Mouse (Mus musculus): ENCODE measurements around the gene Casz1. TPM values are rescaled to one million over a fixed set of nuclear protein-coding genes. Genes with fewer than 3 reads are reported as not detected.
A peak's percentile ranks its signal among the peaks of the same experiment; 100 is the strongest.

The Casz1 gene
- polyA plus RNA-seq, 1 experiment from 2014 or later, result 16.1 TPM

DNA sequence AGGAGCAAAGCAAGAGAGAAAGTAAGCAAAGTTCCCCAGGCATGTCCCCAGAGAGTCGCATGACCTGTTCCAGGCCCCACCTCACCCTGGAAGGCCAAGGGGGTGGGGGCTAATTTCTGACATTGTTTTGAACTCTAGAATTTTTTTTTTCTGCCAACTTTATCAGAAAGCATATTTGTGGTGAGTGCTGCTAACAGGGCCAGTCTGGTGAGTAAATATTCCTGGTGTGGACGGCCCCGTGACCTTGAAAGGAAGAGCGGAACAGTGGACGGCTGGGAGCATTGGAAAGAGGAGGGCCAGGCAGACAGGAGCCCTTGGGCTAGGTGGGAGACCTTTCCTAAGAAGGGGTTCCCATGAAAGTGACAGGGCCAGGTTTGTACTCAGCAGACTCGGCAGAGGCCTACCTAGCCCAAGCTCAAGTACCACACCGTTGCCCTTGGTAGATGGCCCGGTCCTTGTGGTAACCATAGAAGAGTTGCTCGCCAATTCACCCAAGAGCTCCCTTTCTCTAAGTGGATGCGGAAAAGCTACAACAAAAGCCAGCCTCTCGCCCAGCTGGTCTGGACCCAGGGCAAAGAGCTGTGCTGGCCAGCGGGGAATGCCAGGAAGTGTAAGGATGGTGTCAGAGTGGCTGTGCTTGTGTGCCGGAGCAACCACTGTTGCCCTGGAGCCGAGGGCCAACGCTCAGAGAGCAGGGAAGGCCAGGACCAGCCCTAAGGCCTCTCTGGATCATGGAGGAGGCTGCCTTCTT, 104.7 kb downstream of the Casz1 start:
- Histone ChIP-seq H3K9me3 (ENCODE audit: control insufficient read depth, low read length) (no peaks in the 10 kb centered on the region), H3K27ac (ENCODE audit: low read depth, low read length) (peak overlapping the region; percentile 16), H3K36me3 (ENCODE audit: control insufficient read depth, insufficient read depth, low read length) (no peaks in the 10 kb centered on the region), H3K4me3 (ENCODE audit: low read depth, low read length) (no peak overlapping the region), H3K4me2 (ENCODE audit: low read depth, low read length) (no peak overlapping the region), H3K27me3 (ENCODE audit: control insufficient read depth, insufficient read depth, low read length) (no peaks in the 10 kb centered on the region), H3K4me1 (ENCODE audit: control insufficient read depth, insufficient read depth, low read length) (peaks cover 13% of the 10 kb centered on the region; the same call in 1 of the 2 replicates), H3K9ac (replicated peaks; ENCODE audit: low read depth, low read length) (no peak overlapping the region)
- ATAC-seq (ENCODE audit: low read depth), result no peak
- WGBS, result 79% methylated on average over 15 of the region's 15 CpGs

DNA sequence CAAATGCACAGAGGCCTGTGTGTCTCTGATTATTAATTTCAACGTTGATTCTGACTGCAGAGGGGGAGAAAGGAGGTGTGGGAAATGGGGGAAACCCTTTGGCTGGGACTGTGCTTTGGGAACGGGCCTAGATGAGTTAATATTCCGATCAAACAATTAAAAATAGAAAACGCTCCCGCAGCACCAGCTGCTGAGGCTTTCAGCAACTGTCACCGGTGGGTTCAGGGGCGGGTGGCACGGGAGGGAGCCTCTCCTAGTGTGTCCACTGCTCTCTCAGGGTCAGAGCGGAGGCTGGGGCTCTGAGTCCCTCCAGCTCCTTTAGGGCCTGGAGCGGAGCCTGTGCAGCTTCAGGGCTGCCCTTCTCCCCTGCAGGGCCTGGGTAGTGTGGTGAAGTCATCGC, 105.3 kb downstream of the Casz1 start:
- 50% methylated on average over 11 of the region's 11 CpGs for WGBS
- peak overlapping the region; percentile 16 for H3K27ac ChIP-seq (ENCODE audit: low read depth, low read length)
- no peaks in the 10 kb centered on the region for H3K9me3 ChIP-seq (ENCODE audit: control insufficient read depth, low read length)
- H3K4me2 ChIP-seq (ENCODE audit: low read depth, low read length), result no peak overlapping the region
- no peaks in the 10 kb centered on the region for H3K27me3 ChIP-seq (ENCODE audit: control insufficient read depth, insufficient read depth, low read length)
- no peak overlapping the region for H3K9ac ChIP-seq (replicated peaks; ENCODE audit: low read depth, low read length)
- ATAC-seq (ENCODE audit: low read depth), result no peak
- H3K4me1 ChIP-seq (ENCODE audit: control insufficient read depth, insufficient read depth, low read length), result peaks cover 14% of the 10 kb centered on the region; the same call in 1 of the 2 replicates
- no peaks in the 10 kb centered on the region for H3K36me3 ChIP-seq (ENCODE audit: control insufficient read depth, insufficient read depth, low read length)
- H3K4me3 ChIP-seq (ENCODE audit: low read depth, low read length), result no peak overlapping the region

DNA sequence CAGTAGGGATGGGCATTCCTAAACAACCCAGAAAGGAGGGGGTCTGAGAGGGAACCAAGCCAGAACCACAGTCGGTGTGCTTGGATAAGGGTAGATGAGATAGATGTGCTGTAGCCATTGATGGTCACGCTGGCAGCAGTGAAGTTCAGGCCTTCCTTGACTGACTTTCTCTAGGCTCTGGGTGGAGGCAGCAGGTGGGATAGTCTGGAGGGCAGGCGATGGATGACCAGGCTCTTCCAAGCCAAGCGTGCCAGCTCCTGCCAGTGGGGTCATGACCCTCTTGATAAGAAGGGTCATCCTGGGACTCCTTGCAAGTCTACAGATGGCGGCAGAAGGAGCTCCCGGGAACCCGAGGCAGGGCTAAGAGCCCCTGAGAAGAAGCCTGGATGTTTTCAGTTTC, 107.9 kb downstream of the Casz1 start:
- Histone ChIP-seq H3K27ac (ENCODE audit: low read depth, low read length) (no peak overlapping the region), H3K27me3 (ENCODE audit: control insufficient read depth, insufficient read depth, low read length) (no peaks in the 10 kb centered on the region), H3K4me1 (ENCODE audit: control insufficient read depth, insufficient read depth, low read length) (peaks cover 32% of the 10 kb centered on the region)

DNA sequence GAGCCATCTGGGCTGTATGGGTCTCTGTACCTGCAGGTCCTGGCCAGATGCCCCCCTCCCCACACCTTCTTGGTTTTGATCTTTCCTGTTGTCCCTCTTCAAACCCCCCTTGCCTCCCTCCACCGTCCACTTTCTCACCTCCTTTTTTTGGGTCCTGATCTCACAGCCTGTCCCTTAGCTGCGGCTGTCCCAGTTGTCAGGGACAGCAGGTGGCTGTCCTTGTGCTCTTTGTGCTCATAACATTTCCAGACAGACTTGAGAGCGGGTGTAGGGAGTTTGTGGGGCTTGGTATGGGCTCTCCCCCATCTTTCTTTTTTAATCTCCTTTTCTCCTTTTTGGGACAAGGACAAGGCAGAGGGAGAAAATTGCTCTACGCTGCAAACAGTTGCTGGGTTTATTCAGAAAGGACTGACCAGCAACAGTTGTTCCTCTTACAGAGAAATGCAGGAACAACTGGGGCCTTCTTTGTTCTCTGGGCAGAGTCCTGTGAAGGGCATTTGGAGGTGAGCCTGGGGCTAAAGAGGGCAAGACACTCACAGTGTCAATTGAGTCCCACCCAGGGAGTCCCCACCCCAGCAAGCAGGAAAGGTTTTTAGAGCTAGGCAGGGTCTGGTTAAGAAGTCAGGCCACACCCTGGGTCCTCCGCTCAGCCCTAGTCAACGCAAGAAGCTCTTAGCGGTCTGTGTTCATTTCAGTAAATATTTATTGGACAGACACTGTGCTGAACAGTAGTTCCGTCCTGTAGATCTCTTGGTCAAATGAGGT, 108.8 kb downstream of the Casz1 start:
- Histone ChIP-seq H3K4me2 (ENCODE audit: low read depth, low read length) (no peak overlapping the region), H3K9me3 (ENCODE audit: control insufficient read depth, low read length) (no peaks in the 10 kb centered on the region), H3K27me3 (ENCODE audit: control insufficient read depth, insufficient read depth, low read length) (0 out of 2 replicates have a peak, but pooled peaks cover under 1% of the 10 kb centered on the region), H3K4me3 (ENCODE audit: low read depth, low read length) (no peak overlapping the region), H3K9ac (replicated peaks; ENCODE audit: low read depth, low read length) (no peak overlapping the region), H3K27ac (ENCODE audit: low read depth, low read length) (no peak overlapping the region), H3K4me1 (ENCODE audit: control insufficient read depth, insufficient read depth, low read length) (peaks cover 32% of the 10 kb centered on the region), H3K36me3 (ENCODE audit: control insufficient read depth, insufficient read depth, low read length) (no peaks in the 10 kb centered on the region)
- 60% methylated on average over 8 of the region's 8 CpGs for WGBS
- ATAC-seq (ENCODE audit: low read depth), result no peak

More for the DNA sequence above, 107.9 kb downstream of the Casz1 start:
- no peaks in the 10 kb centered on the region for H3K9me3 ChIP-seq (ENCODE audit: control insufficient read depth, low read length)
- no peak overlapping the region for H3K4me3 ChIP-seq (ENCODE audit: low read depth, low read length)
- no peaks in the 10 kb centered on the region for H3K36me3 ChIP-seq (ENCODE audit: control insufficient read depth, insufficient read depth, low read length)
- WGBS, result 65% methylated on average over 7 of the region's 7 CpGs
- no peak overlapping the region for H3K9ac ChIP-seq (replicated peaks; ENCODE audit: low read depth, low read length)
- H3K4me2 ChIP-seq (ENCODE audit: low read depth, low read length), result no peak overlapping the region
- no peak for ATAC-seq (ENCODE audit: low read depth)

DNA sequence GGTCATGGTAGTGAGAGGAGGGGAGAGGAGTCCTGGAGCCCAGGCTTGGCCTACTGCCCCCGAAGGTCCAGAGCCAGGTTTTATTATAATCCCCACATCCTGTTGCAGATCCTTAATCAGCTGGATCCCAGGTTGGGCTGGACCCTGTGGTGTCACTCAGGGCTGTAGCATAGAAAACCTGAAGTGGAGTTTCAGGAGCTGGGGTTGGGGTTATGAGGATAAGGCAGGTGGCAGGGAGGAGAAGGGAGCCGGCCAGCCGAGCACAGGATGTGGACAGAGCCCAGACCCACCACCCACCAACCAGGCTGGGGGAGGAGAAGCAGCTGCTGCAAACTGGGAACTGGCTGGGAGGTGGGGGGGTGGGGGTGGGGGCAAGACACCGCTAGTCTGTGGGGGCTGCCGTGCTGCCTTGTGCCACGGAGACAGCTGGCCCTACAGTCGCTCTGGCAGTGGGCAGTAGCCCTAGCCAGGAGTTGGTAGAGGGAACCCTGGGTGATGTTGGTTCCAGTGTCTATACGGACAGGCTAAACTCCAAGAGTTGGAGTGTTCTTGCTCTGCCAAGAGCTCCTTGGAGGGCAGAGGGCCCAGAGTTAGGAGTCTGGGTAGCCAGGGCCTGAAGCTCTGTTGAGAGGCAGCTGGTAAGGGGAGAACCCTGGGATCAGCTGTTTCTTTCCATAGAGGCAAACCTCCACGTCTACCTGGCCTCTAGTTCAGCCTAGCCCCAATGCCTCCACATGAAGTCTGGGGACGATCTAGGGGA, 110.8 kb downstream of the Casz1 start:
- H3K27ac ChIP-seq (ENCODE audit: low read depth, low read length), result peak overlapping the region; percentile 56
- 37% methylated on average over 10 of the region's 10 CpGs for WGBS

DNA sequence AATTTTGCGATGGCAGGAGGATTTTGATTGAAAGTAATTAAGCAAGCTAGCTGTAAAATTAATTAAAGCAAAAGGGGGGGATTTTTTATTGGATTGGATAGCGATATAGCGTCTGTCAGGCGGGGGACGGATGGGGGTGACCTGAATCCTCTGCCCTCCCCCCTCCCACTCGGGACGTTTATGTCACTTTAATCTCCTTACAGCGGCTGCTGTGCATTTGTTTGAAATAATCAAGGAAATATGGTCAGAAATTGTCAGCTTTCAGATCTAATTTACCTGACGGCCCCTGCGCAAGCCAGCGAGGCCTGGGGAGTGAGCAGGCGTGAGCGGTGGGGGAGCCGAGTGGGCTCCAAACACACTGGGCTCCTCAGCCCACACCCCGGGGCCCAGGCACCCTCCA, 111.6 kb downstream of the Casz1 start:
- Histone ChIP-seq H3K9ac (replicated peaks; ENCODE audit: low read depth, low read length) (no peak overlapping the region), H3K36me3 (ENCODE audit: control insufficient read depth, insufficient read depth, low read length) (no peaks in the 10 kb centered on the region), H3K27ac (ENCODE audit: low read depth, low read length) (peak overlapping the region; percentile 57), H3K4me1 (ENCODE audit: control insufficient read depth, insufficient read depth, low read length) (peaks cover 42% of the 10 kb centered on the region), H3K27me3 (ENCODE audit: control insufficient read depth, insufficient read depth, low read length) (0 out of 2 replicates have a peak, but pooled peaks cover 4% of the 10 kb centered on the region), H3K4me3 (ENCODE audit: low read depth, low read length) (no peak overlapping the region), H3K9me3 (ENCODE audit: control insufficient read depth, low read length) (no peaks in the 10 kb centered on the region), H3K4me2 (ENCODE audit: low read depth, low read length) (no peak overlapping the region)
- WGBS, result 51% methylated on average over 15 of the region's 15 CpGs
- no peak for ATAC-seq (ENCODE audit: low read depth)

More for the DNA sequence above, 110.8 kb downstream of the Casz1 start:
- Histone ChIP-seq H3K4me1 (ENCODE audit: control insufficient read depth, insufficient read depth, low read length) (peaks cover 35% of the 10 kb centered on the region), H3K4me3 (ENCODE audit: low read depth, low read length) (no peak overlapping the region), H3K4me2 (ENCODE audit: low read depth, low read length) (no peak overlapping the region), H3K36me3 (ENCODE audit: control insufficient read depth, insufficient read depth, low read length) (no peaks in the 10 kb centered on the region), H3K9ac (replicated peaks; ENCODE audit: low read depth, low read length) (no peak overlapping the region), H3K9me3 (ENCODE audit: control insufficient read depth, low read length) (no peaks in the 10 kb centered on the region), H3K27me3 (ENCODE audit: control insufficient read depth, insufficient read depth, low read length) (0 out of 2 replicates have a peak, but pooled peaks cover 4% of the 10 kb centered on the region)
- peak; percentile 42 for ATAC-seq (ENCODE audit: low read depth)

DNA sequence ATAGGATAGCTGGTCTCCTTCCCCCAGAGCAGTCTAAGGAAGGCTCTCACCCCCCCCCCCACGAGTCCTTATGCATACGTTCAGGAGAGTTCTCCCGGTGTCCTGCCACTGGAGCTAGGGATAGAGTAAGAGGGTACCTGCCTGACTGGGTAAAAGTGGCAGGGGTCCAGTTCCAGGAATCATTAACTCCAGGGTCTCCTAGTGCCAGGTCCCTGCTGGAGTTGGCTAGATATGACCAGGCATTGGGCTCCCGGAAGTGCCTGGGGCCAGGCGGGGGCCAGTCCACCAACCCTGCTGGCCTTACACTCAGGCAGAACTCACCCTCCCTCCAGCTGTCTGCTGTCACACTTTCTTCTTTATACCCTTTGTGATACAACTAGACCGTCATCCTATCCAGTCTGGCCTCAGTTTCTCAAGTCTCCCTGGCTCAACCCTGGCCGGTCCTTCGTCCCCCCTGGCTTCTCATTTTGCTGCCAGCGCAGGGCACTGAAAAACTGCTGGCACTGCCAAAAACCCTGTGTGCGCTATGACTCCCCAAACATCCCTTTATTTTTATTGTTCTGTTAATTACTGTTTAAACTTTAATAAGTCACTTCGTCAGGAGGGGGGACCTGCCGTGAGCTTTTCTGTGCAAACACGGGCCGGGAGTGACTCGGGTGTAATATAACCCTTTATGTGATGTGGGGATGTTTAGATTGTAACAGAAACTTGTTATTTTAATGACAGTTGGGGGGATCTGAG, 114.6 kb downstream of the Casz1 start:
- H3K9ac ChIP-seq (replicated peaks; ENCODE audit: low read depth, low read length), result no peak overlapping the region
- H3K27me3 ChIP-seq (ENCODE audit: control insufficient read depth, insufficient read depth, low read length), result 0 out of 2 replicates have a peak, but pooled peaks cover 4% of the 10 kb centered on the region
- no peak overlapping the region for H3K4me2 ChIP-seq (ENCODE audit: low read depth, low read length)
- H3K36me3 ChIP-seq (ENCODE audit: control insufficient read depth, insufficient read depth, low read length), result no peaks in the 10 kb centered on the region
- 48% methylated on average over 15 of the region's 15 CpGs for WGBS
- H3K4me3 ChIP-seq (ENCODE audit: low read depth, low read length), result no peak overlapping the region
- ATAC-seq (ENCODE audit: low read depth), result no peak
- peaks cover 73% of the 10 kb centered on the region for H3K4me1 ChIP-seq (ENCODE audit: control insufficient read depth, insufficient read depth, low read length)
- no peaks in the 10 kb centered on the region for H3K9me3 ChIP-seq (ENCODE audit: control insufficient read depth, low read length)
- H3K27ac ChIP-seq (ENCODE audit: low read depth, low read length), result peak overlapping the region; percentile 40; the same call in 1 of the 2 replicates

DNA sequence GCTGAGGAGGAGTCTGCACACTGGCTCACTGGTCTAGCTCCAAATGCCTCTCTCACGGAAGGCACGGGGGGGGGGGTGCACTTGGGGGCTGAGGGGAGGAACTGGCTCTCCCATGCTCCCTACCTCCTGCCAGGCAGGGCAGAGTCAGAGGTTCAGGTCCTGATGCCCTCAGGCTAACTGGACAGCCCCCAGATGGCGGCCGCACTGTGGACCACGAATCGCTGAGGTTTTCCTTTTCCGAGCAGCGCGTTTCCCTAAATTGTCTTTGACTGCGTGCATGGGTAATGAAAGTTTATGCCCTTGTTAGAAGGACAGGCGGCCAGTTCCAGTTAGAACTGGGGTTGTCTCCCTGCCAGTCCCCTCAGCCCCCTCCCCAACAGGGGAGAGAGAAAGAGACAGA, 116.4 kb downstream of the Casz1 start:
- no peak overlapping the region; the same call in 1 of the 2 replicates for H3K9ac ChIP-seq (replicated peaks; ENCODE audit: low read depth, low read length)
- 18% methylated on average over 11 of the region's 11 CpGs for WGBS

More for the DNA sequence above, 116.4 kb downstream of the Casz1 start:
- Histone ChIP-seq H3K27ac (ENCODE audit: low read depth, low read length) (peak overlapping the region; percentile 85), H3K27me3 (ENCODE audit: control insufficient read depth, insufficient read depth, low read length) (0 out of 2 replicates have a peak, but pooled peaks cover 4% of the 10 kb centered on the region), H3K4me2 (ENCODE audit: low read depth, low read length) (peak overlapping the region; percentile 18; the same call in 1 of the 2 replicates), H3K36me3 (ENCODE audit: control insufficient read depth, insufficient read depth, low read length) (no peaks in the 10 kb centered on the region), H3K4me1 (ENCODE audit: control insufficient read depth, insufficient read depth, low read length) (peaks cover 72% of the 10 kb centered on the region), H3K9me3 (ENCODE audit: control insufficient read depth, low read length) (no peaks in the 10 kb centered on the region), H3K4me3 (ENCODE audit: low read depth, low read length) (no peak overlapping the region)
- ATAC-seq (ENCODE audit: low read depth), result no peak
